Mouse (Mus musculus) heart, postnatal 14 days (tissue): ENCODE results near the gene Fhit. TPM values are rescaled to one million over a fixed set of nuclear protein-coding genes. Genes with fewer than 3 reads are reported as not detected.

Source experiments
- DNase-seq, 2 experiments: peaks; one replicate each; pipeline ENCODE4 v3.0.0; 2021 to 2022
- intact Hi-C: fragments of 180-260 bp; cut with DNase I; formaldehyde crosslinking; loops from one replicate; pipeline ENCODE4 v1.15.1; 2025
- total RNA-seq, 2 experiments: library from RNA; stranded (reverse); gene quantifications; 2 replicates each; pipeline ENCODE4 v1.2.3; 2021

Fhit gene
- total RNA-seq, 2 experiments from 2014 or later = 4.3 to 7.1 TPM

- DNase-seq = no peak
- intact Hi-C loops = no loop called here
Measured at GRCm38 (mm10) chr14:10534862-10535261, 627.0 kb downstream of the Fhit start.

GRCm38 (mm10) chr14:10531748-10532500 is 629.9 kb downstream of the Fhit start:
- DNase-seq = peak in 1 of 2 experiments; percentile 6
- intact Hi-C loops = no loop called here

GRCm38 (mm10) chr14:10526800-10527199 is 635.0 kb downstream of the Fhit start:
- peak; percentile 3 to 14 for DNase-seq
- intact Hi-C loops = no loop called here

- DNase-seq = no peak
Measured at GRCm38 (mm10) chr14:10525786-10526185, 636.0 kb downstream of the Fhit start.

GRCm38 (mm10) chr14:10514026-10514425 is 647.8 kb downstream of the Fhit start:
- DNase-seq = no peak
- intact Hi-C loops = no loop called here

More at GRCm38 (mm10) chr14:10525786-10526185, 636.0 kb downstream of the Fhit start:
- intact Hi-C loops = no loop called here

GRCm38 (mm10) chr14:10509252-10509651 is 652.6 kb downstream of the Fhit start:
- intact Hi-C loops = no loop called here
- DNase-seq = no peak

- intact Hi-C loops = no loop called here
- no peak for DNase-seq
Measured at GRCm38 (mm10) chr14:10507560-10507959, 654.3 kb downstream of the Fhit start.

- intact Hi-C loops = no loop called here
- DNase-seq = no peak
Measured at GRCm38 (mm10) chr14:10485798-10486197, 676.0 kb downstream of the Fhit start.

- intact Hi-C loops = no loop called here
- no peak for DNase-seq
Measured at GRCm38 (mm10) chr14:10482851-10483613, 678.8 kb downstream of the Fhit start.

GRCm38 (mm10) chr14:10481370-10481769 is 680.5 kb downstream of the Fhit start:
- intact Hi-C loops = no loop called here
- no peak for DNase-seq

GRCm38 (mm10) chr14:10480681-10481080 is 681.2 kb downstream of the Fhit start:
- DNase-seq = no peak
- intact Hi-C loops = no loop called here

- DNase-seq = peak; percentile 14 to 19
- intact Hi-C loops = no loop called here
Measured at GRCm38 (mm10) chr14:10453001-10453861, 708.6 kb downstream of the Fhit start.

GRCm38 (mm10) chr14:10452234-10452633 is 709.6 kb downstream of the Fhit start:
- intact Hi-C loops = no loop called here
- no peak for DNase-seq

GRCm38 (mm10) chr14:10445360-10445759 is 716.5 kb downstream of the Fhit start:
- no peak for DNase-seq
- intact Hi-C loops = no loop called here

- intact Hi-C loops = no loop called here
- DNase-seq = no peak
Measured at GRCm38 (mm10) chr14:10439007-10439749, 722.7 kb downstream of the Fhit start.

GRCm38 (mm10) chr14:10436193-10436592 is 725.6 kb downstream of the Fhit start:
- intact Hi-C loops = no loop called here
- DNase-seq = no peak

- DNase-seq = no peak
- intact Hi-C loops = no loop called here
Measured at GRCm38 (mm10) chr14:10432502-10432901, 729.3 kb downstream of the Fhit start.

GRCm38 (mm10) chr14:10430396-10431000 is 731.3 kb downstream of the Fhit start:
- DNase-seq = no peak
- intact Hi-C loops = no loop called here

GRCm38 (mm10) chr14:10423499-10423898 is 738.3 kb downstream of the Fhit start:
- no peak for DNase-seq
- intact Hi-C loops = no loop called here

- intact Hi-C loops = no loop called here
Measured at GRCm38 (mm10) chr14:10422261-10422660, 739.6 kb downstream of the Fhit start.

More at GRCm38 (mm10) chr14:10422261-10422660, 739.6 kb downstream of the Fhit start:
- no peak for DNase-seq
